Mouse (Mus musculus) thymus, postnatal 0 days (tissue): Measurements from ENCODE around the gene Aph1c. TPM values are rescaled to one million over a fixed set of nuclear protein-coding genes. Genes with fewer than 3 reads are reported as not detected.
A peak's percentile ranks its signal among the peaks of the same experiment; 100 is the strongest.
"Not testable (repeated sequence)": the region's sequence is repeated elsewhere in the genome, so short reads cannot be mapped to it uniquely, and the experiment has no call there.

Source experiments
- DNase-seq: peaks from one replicate; pipeline ENCODE4 v3.0.0-alpha.2; 2015; ENCODE audit warnings: low spot score
- polyA plus RNA-seq: library from polyadenylated mRNA; unstranded; fragments of >200 nt; fragmentation: Nextera tagmentation; extraction: Ambion mirVana; gene quantifications from 2 replicates; pipeline ENCODE4 v1.2.1, GENCODE M21; 2015

The Aph1c gene
- polyA plus RNA-seq, 1 experiment from 2014 or later: 3.5 TPM

- peak; percentile 5 for DNase-seq
Measured at GRCm38 (mm10) chr9:66833851-66834250, 675 bp downstream of the Aph1c start.

DNA sequence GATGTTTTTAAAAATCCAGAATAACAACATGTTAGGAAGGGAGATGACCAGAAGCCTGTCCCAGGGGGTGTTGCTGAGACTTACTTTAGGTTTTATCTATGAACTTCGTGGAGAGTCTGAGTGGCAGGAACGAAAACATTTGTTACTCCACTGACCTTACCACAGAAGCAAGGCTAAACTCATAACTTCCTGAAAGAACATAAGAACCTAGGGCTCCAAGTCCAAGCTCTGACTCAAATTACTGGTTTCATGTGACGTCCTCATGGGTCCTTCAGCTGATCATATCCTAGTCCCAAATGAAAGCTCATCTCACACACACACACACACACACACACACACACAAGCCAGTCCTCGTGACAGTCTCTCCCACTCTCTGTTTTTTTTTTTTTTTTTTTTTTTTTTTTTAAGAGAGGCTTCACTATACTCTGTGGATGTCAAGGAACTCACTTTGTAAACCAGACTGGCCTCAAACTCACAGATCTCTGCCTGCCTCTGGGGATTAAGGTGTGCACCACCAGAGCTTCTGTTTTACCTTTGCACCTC, 2.1 kb downstream of the Aph1c start:
- DNase-seq: no peak

DNA sequence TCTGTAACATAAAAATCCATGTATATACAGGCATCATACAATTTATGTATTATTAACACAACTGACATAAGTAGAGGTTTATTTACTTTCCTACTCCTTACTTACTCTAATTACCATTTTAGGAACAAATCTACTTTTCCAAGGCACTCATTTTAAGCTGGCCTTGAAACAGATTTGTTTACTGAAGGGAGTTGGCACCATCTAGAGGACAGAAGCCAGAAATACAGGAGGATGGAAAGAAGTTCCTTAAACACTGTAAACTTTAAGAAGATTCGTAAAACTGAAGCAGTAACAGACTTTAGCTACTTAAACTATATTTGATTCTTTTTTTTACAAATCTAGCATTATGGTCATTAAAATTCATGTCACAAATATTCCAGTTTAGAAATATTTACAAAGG, 8.5 kb downstream of the Aph1c start:
- peak; percentile 70 for DNase-seq

- DNase-seq: peak; percentile 14
Measured at GRCm38 (mm10) chr9:66822255-66822654, 12.3 kb downstream of the Aph1c start.

GRCm38 (mm10) chr9:66820996-66821395, 13.5 kb downstream of the Aph1c start:
- peak; percentile 19 for DNase-seq

DNA sequence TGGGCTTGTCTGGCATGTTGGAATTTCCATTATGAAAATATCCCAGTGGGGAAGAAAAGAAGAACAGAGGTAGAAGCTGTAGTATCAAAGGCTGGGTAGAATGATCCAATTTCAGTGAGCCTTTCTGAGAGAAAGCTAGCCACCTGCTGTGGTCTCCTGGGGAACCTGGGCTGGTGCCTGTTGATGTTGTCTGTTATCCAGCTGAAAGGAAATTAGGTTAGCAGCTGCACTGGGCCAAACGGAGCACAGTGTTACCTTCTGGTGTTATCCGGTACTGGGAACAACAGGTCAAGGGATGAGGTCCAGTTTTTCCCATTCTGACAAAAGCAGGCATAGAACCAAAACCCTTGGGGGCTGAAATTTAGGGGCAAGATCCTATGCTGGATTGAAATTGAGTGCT, 21.1 kb downstream of the Aph1c start:
- DNase-seq: peak; percentile 47

DNA sequence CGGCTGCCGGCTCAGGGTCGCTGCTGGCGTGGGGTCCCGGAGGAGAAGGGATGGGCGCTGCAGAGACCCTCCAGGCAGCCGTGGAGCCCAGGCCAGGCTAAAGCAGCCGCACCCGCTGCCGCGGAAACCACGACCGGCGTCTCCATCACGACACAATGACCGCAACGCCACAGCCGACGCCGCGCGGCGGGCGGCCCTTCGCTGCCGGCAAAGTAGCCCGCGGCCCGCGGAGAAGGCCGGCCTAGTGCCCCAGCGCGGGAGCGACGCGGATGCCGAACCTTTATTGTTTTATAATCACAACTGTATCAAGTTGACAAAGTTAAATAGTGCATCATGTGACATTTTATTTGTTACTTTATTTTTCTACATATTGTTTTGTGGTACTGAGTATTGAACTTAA, 28.6 kb downstream of the Aph1c start:
- not testable (repeated sequence) for DNase-seq

DNA sequence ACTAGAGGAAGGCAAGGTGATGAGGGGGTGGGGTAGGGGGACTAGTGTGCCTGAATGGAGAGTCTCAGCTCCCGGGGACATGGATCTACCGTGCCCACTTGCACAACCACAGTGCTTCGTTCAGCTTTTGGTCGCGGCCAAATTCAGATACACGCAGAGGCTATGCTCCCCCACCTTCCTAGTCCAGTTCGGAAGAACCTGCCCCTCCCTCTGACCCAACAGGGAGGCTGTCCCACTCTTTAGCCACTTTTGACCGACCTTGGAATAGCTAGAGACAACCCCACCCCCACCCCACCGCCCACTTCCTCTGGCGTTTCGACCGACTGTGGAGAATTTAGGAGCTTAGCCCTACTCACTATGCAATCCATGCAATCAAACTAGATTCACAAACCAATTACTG, 32.6 kb downstream of the Aph1c start:
- no peak for DNase-seq

DNA sequence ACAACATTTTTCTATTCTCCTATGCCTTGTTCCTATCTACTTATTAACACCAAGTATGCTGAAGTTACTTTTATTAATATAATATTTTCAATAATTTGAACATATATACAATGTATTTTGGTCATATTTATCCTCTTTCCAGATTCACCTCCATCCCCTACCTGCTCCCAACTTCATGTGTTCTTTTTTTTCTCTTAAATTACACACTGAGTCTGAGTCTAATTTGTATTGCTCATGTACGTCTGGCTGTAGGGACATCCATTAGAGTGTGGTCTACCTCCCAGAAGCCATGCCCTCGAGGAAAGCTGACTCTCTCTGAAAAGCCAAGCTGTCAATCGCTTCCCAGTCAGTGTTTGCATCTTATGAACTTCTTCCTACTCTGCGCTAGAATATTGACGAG, 37.8 kb downstream of the Aph1c start, which contains the start of gene Gm10647:
Gm10647 (plus strand) TSS at position 301 of the 400 bp plus-strand sequence.
- no peak for DNase-seq

- peak; percentile 96 for DNase-seq
Measured at GRCm38 (mm10) chr9:66795464-66796324, 38.8 kb downstream of the Aph1c start, which contains the start of gene Aph1b. Aph1b (minus strand) TSS chr9:66795490.

GRCm38 (mm10) chr9:66794629-66795463, 39.7 kb downstream of the Aph1c start:
- DNase-seq: no peak

DNA sequence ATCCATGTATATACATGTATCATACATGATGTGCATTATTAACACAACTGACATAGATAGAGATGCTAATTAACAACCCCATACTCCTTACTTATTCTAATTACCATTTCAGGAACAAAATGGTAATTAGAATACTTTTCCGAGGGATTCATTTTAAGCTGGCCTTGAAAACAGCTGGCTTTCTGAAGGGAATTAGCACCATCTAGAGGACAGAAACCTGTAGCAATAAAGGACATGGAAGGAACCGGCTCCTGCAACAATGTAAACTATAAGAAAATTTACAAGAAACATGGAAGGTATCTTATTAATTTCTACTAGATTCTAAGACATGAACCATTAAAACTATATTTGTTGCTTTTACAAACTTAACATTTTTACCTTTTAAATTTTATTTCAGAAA, 46.7 kb downstream of the Aph1c start:
- peak; percentile 53 for DNase-seq

- DNase-seq: peak; percentile 46
Measured at GRCm38 (mm10) chr9:66784552-66784951, 50.0 kb downstream of the Aph1c start.

DNA sequence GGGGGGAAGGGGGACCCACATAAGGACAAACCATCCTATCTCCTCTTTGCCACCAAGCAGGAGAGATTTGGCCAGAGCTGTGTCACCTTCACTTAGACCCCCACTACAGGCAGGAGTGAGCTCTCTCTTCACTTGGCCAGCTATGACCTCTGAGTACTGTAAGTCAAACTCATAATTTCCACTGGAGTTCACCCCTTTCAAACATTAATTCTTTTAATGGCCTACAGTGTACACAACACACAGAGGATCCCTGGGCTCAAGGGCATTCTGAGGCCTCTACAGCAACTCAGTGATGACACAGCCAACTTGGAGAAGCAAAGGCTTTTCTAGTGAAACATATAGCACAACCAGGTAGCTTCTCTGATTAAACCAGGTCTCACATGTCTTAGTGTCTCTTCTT, 63.8 kb downstream of the Aph1c start:
- DNase-seq: no peak

DNA sequence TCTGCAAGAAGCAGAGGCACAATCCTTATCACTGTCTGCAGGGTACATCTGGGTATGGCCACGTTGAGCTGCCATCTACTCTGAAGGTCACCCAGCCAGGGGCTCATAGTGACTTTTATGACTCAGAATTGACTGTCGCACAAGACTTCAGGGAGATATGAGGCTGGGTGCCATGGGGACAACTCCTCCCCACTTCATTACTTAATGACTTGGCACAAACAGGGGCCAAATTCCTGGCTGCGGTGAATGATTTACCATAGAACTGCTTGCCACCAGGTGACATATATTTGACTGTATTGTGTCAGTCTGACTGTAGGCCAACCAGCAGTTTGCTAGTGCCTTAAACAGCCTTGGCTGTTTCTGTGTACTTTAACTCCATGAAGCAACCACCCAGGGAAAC, 65.3 kb downstream of the Aph1c start:
- no peak for DNase-seq

DNA sequence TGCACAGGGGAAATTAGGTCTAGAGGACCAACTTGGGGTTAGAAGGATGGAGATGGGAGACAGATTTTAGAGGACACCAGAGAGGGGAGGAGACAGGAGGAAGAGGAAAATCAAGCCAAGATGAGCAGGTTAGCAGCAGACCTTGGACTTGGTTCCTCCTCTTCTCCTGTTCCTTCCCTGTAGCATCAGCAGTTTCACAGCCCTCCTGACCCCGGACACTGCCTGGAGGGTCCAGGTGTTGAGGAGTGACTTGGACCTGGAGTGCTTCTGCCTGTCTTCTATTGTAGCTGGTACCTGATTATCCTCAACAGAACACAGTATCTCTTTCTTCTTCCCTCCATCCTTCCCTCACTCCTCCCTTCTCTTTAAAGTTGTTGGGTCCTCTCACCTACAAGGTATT, 65.8 kb downstream of the Aph1c start:
- no peak for DNase-seq

Other genes with a start within 250 kb of the Aph1c start
- gene Usp3, start 241.6 kb downstream of the Aph1c start, polyA plus RNA-seq: 154 and 168 TPM in 2 replicates
- gene Car12, start 121.0 kb downstream of the Aph1c start, polyA plus RNA-seq: 1.5 and 2.4 TPM in 2 replicates
- gene Aph1b, start 39.2 kb downstream of the Aph1c start, polyA plus RNA-seq: 1.5 and 1.8 TPM in 2 replicates
- 0.21 TPM in 1 of 2 replicates, not detected in the other for gene Gm10647, start 37.7 kb downstream of the Aph1c start, polyA plus RNA-seq
- gene Rab8b, start 85.0 kb upstream of the Aph1c start, polyA plus RNA-seq: 14.4 and 25.8 TPM in 2 replicates
- 828 and 912 TPM in 2 replicates for gene Rps27l, start 111.4 kb upstream of the Aph1c start, polyA plus RNA-seq
- gene Lactb, start 140.8 kb upstream of the Aph1c start, polyA plus RNA-seq: 9.8 and 10.9 TPM in 2 replicates
- gene Tpm1, start 214.7 kb upstream of the Aph1c start, polyA plus RNA-seq: 88.5 and 91.4 TPM in 2 replicates